Mouse (Mus musculus): ENCODE results near the gene Slc39a1. TPM values are rescaled to one million over a fixed set of nuclear protein-coding genes. Genes with fewer than 3 reads are reported as not detected.

Gene Slc39a1
- 60.2 TPM for polyA plus RNA-seq (2014; fragmentation: Illumina TruSeq; extraction: RNeasy Lipid Tissue Mini Kit (QIAGEN cat#74804); ENCODE audit: low read depth, low replicate concordance)

GRCm38 (mm10) chr3:90247960-90248745 lies at the start of gene Slc39a1:
Gene Slc39a1 (plus strand): TSS chr3:90248172.

DNA sequence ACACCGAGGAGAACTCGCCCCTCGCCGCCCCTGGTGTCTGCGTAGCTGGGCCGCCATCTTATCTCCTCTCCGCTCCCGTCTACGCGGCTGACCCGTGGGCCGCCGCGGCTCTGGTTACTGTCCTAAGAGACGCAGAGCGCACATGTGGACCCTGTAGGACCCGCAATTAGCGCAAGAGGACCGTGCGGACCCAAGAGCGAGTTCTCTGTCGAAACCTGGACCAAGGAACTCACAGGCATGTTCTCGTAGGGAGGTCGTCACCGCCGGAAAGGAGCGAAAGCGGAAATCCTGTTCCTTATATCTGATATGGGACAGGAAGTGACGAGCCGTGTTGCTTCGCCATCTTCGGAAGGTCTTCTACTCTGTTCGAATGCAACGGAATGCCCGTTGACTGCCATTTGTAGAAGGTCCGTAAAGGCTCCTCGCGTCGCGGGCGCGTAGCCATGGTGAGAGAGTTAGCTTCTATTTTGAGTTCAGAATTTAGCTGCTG lies 34.5 kb upstream of the Slc39a1 start, which contains the start of the genes Rps27 and Rab13:
Gene Rps27 (minus strand): TSS at position 275 of the 490 bp plus-strand sequence.
Gene Rab13 (plus strand): TSS at position 319 of the 490 bp plus-strand sequence.

GRCm38 (mm10) chr3:90231507-90232333 lies 16.3 kb upstream of the Slc39a1 start, which contains the start of gene Jtb:
Gene Jtb (plus strand): TSS chr3:90231597.

GRCm38 (mm10) chr3:90242984-90243775 lies 4.8 kb upstream of the Slc39a1 start, which contains the start of gene Creb3l4:
Gene Creb3l4 (minus strand): TSS chr3:90243512.

GRCm38 (mm10) chr3:90253653-90254418 lies 5.9 kb downstream of the Slc39a1 start, which contains the start of gene Crtc2:
Gene Crtc2 (plus strand): TSS chr3:90254163.

DNA sequence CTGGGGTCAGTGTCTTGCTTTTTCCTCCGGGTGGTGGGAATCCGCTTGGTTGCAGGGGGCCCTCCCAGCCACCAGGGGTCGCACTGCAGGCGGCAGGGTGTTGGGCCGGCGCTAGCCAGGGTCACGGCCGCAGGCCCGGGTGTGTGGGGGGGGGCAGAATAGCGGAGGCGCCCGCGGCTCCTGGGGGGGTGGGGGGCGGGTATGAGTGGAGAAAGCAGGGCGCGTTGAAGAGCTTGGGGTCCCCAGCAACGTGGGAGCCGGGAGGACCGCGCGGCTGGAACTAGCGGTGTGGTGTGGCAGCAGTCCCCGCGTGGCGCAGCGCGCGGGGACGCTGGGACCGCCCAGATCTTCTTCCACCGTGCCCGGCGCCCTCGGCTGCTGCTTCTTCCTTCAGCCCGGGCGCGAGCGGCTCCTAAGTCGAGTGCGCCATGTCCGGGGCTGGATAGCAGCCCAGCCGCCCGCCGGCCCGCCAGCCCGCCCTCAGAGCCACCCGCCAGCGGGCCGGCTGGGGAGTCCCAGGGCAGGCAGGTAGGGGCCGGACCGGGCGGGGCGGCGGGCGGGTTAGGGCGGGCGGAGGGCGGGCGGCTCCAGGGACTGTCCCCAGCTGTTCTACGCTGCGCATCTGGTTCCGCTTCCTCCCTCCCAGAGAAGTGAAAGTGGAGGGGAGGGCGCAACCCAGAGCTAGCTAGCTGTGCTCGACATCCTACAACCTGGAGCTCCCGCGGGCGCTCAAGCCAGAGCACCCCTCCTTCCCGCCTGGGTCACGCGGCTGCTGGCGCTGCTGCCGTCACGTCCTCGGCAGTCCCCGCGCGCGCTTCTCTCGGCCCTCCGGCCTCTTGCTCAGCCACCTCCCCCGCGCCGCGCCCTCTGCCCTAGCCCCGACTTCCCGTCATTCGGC lies 17.3 kb downstream of the Slc39a1 start, which contains the start of gene Dennd4b:
Gene Dennd4b (plus strand): TSS at position 152 of the 898 bp plus-strand sequence.

DNA sequence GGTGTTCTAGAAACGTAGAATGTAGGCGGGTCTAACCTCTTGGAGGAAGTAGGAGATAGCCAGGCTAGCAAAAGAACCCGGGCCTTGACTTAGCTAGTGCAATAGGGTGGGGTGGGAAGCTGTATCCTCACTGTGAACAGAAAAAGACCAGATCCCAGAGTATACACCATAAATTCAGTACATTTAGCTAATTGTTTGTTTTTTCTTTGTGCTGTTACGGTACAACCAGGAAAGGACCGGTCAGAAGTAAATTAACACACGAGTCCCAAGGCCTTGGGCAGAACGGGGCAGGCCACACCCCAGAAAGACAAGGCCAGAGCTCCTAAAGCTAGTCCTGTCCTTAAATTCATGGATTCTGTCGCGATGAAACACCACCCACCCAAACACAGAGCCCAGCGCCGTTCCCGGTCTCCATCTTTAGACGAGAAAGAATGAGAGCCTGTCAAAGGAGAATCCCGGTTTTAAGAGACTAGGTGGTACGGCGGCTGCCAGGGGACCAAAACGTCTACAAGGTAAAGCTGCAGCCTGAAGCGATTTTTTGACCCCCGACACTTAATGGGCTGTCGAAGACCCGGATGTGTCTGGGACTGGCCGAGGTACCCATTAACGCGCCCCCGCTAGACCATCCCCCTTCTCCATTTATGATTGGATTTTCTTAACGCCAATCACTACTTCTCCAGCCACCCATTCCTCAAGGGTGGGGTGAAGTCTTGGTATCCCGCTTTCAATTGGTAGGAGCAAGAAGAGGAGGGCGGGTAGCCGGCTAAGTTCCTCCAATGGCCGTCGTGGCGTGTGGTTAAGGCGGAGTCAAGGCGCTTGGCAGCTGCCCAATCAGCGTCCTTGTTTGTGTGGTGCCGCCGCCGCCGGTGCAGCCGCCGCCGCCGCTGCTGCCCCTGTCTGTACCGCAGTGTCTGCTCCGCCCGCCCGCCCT lies 44.6 kb downstream of the Slc39a1 start, which contains the start of gene Gatad2b:
Gene Gatad2b (plus strand): TSS at position 834 of the 931 bp plus-strand sequence.

Other genes with a start within 250 kb of the Slc39a1 start
- gene Hax1, start 249.4 kb upstream of the Slc39a1 start, polyA plus RNA-seq (2014; fragmentation: Illumina TruSeq; extraction: RNeasy Lipid Tissue Mini Kit (QIAGEN cat#74804); ENCODE audit: low read depth, low replicate concordance): 41.9 TPM
- gene 4933434E20Rik, start 196.5 kb upstream of the Slc39a1 start, polyA plus RNA-seq (2014; fragmentation: Illumina TruSeq; extraction: RNeasy Lipid Tissue Mini Kit (QIAGEN cat#74804); ENCODE audit: low read depth, low replicate concordance): 93.9 TPM
- 78.7 TPM for gene Ubap2l, start 195.5 kb upstream of the Slc39a1 start, polyA plus RNA-seq (2014; fragmentation: Illumina TruSeq; extraction: RNeasy Lipid Tissue Mini Kit (QIAGEN cat#74804); ENCODE audit: low read depth, low replicate concordance)
- 62.9 TPM for gene Tpm3, start 175.5 kb upstream of the Slc39a1 start, polyA plus RNA-seq (2014; fragmentation: Illumina TruSeq; extraction: RNeasy Lipid Tissue Mini Kit (QIAGEN cat#74804); ENCODE audit: low read depth, low replicate concordance)
- gene Nup210l, start 144.0 kb upstream of the Slc39a1 start, polyA plus RNA-seq (2014; fragmentation: Illumina TruSeq; extraction: RNeasy Lipid Tissue Mini Kit (QIAGEN cat#74804); ENCODE audit: low read depth, low replicate concordance): 0.13 TPM
- 1,935 TPM for gene Rps27, start 34.5 kb upstream of the Slc39a1 start, polyA plus RNA-seq (2014; fragmentation: Illumina TruSeq; extraction: RNeasy Lipid Tissue Mini Kit (QIAGEN cat#74804); ENCODE audit: low read depth, low replicate concordance)
- 6.8 TPM for gene Rab13, start 34.5 kb upstream of the Slc39a1 start, polyA plus RNA-seq (2014; fragmentation: Illumina TruSeq; extraction: RNeasy Lipid Tissue Mini Kit (QIAGEN cat#74804); ENCODE audit: low read depth, low replicate concordance)
- 71.9 TPM for gene Jtb, start 16.6 kb upstream of the Slc39a1 start, polyA plus RNA-seq (2014; fragmentation: Illumina TruSeq; extraction: RNeasy Lipid Tissue Mini Kit (QIAGEN cat#74804); ENCODE audit: low read depth, low replicate concordance)
- gene Creb3l4, start 4.7 kb upstream of the Slc39a1 start, polyA plus RNA-seq (2014; fragmentation: Illumina TruSeq; extraction: RNeasy Lipid Tissue Mini Kit (QIAGEN cat#74804); ENCODE audit: low read depth, low replicate concordance): not detected
- gene Crtc2, start 6.0 kb downstream of the Slc39a1 start, polyA plus RNA-seq (2014; fragmentation: Illumina TruSeq; extraction: RNeasy Lipid Tissue Mini Kit (QIAGEN cat#74804); ENCODE audit: low read depth, low replicate concordance): 19.2 TPM
- 33.2 TPM for gene Dennd4b, start 17.0 kb downstream of the Slc39a1 start, polyA plus RNA-seq (2014; fragmentation: Illumina TruSeq; extraction: RNeasy Lipid Tissue Mini Kit (QIAGEN cat#74804); ENCODE audit: low read depth, low replicate concordance)
- gene Gatad2b, start 45.0 kb downstream of the Slc39a1 start, polyA plus RNA-seq (2014; fragmentation: Illumina TruSeq; extraction: RNeasy Lipid Tissue Mini Kit (QIAGEN cat#74804); ENCODE audit: low read depth, low replicate concordance): 14.3 TPM
- 1.0 TPM for gene Slc27a3, start 141.8 kb downstream of the Slc39a1 start, polyA plus RNA-seq (2014; fragmentation: Illumina TruSeq; extraction: RNeasy Lipid Tissue Mini Kit (QIAGEN cat#74804); ENCODE audit: low read depth, low replicate concordance)
- gene Ints3, start 185.4 kb downstream of the Slc39a1 start, polyA plus RNA-seq (2014; fragmentation: Illumina TruSeq; extraction: RNeasy Lipid Tissue Mini Kit (QIAGEN cat#74804); ENCODE audit: low read depth, low replicate concordance): 23.4 TPM
- 20.8 TPM for gene Npr1, start 217.7 kb downstream of the Slc39a1 start, polyA plus RNA-seq (2014; fragmentation: Illumina TruSeq; extraction: RNeasy Lipid Tissue Mini Kit (QIAGEN cat#74804); ENCODE audit: low read depth, low replicate concordance)
- 34.3 TPM for gene Ilf2, start 228.0 kb downstream of the Slc39a1 start, polyA plus RNA-seq (2014; fragmentation: Illumina TruSeq; extraction: RNeasy Lipid Tissue Mini Kit (QIAGEN cat#74804); ENCODE audit: low read depth, low replicate concordance)
- 79.2 TPM for gene Snapin, start 242.9 kb downstream of the Slc39a1 start, polyA plus RNA-seq (2014; fragmentation: Illumina TruSeq; extraction: RNeasy Lipid Tissue Mini Kit (QIAGEN cat#74804); ENCODE audit: low read depth, low replicate concordance)